13 mouse cellular contexts compared by ENCODE assay signal in the genomic region with DNA sequence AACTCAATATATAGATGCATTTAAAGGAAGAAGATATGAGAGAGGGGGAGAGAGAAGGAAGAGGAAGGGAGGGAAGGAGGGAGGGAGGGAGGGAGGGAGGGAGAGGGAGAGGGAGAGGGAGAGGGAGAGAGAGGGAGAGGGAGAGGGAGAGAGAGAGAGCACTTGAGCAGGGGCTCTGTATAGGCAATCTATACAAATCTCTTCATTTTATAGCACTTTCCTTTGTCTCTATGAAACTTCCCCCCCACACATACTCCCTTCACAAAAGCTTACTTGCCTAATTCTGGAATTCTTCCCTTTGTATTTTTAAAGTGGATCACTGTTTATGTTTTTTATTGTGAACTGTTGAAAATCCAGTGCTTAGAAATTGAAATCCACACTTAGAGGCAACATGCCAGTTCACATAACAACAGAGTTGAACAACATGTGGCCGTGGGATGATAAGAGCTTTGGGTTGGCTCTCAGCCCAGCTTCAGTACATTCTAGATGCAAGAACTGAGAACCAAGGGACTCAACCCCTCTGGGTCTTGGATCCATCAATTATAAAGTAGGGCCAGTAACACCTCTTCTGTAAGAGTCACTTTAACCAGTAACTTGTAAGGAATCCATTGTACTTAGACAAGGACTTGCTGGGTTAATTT. TPM values are rescaled to one million over a fixed set of nuclear protein-coding genes. Genes with fewer than 3 reads are reported as not detected.
DNase-seq lines count a peak whose midpoint lies in the region; ATAC-seq and TF ChIP-seq lines count a peak whose summit lies in the region.
"Had no signal": no experiment of that assay in that cellular context is flagged by ENCODE, and none has a peak within 500 bp of the region (broad histone marks: within the 10 kb centered on the region; RNA-seq: fewer than 3 reads in every experiment).

No protein-coding gene starts in this region.

- peaks cover 6 to 10% of the 10 kb centered on the region in 2 experiments for H3K4me1 ChIP-seq in MEL (ENCODE audit: control insufficient read depth in 1 of 2, insufficient read depth in 2 of 2, low read length in 2 of 2)
- peaks cover 10% of the 10 kb centered on the region; the same call in 1 of the 2 replicates for H3K4me1 ChIP-seq in heart, postnatal 0 days (ENCODE audit: control insufficient read depth, insufficient read depth)
- H3K4me1 ChIP-seq in limb, embryonic 14.5 days (ENCODE audit: control insufficient read depth, insufficient read depth, low read length): no peaks in the 10 kb centered on the region
- H3K4me1 ChIP-seq in forebrain, embryonic 13.5 days: no peaks in the 10 kb centered on the region

- H3K9me3 ChIP-seq in MEL (replicated peaks; ENCODE audit: insufficient read depth, low read length): no peaks in the 10 kb centered on the region
- no peaks in the 10 kb centered on the region for H3K9me3 ChIP-seq in heart, postnatal 0 days (replicated peaks; ENCODE audit: control insufficient read depth, low read length)
- H3K9me3 ChIP-seq in limb, embryonic 14.5 days (ENCODE audit: control insufficient read depth, low read length): no peaks in the 10 kb centered on the region
- no peaks in the 10 kb centered on the region for H3K9me3 ChIP-seq in forebrain, embryonic 13.5 days (replicated peaks)

- no peak for TF ChIP-seq POLR2A in MEL (IDR thresholded peaks at IDR 0.05; ENCODE audit: control insufficient read depth in 1 of 2, insufficient read depth in 1 of 2, low read depth in 1 of 2, low read length in 2 of 2, poor library complexity in 1 of 2)
- TF ChIP-seq POLR2A in limb, embryonic 14.5 days (IDR thresholded peaks at IDR 0.05; ENCODE audit: borderline replicate concordance, extremely low read depth, insufficient read depth, insufficient read length): no peak

- H3K36me3 ChIP-seq in MEL (ENCODE audit: control insufficient read depth in 1 of 2, insufficient read depth in 2 of 2, low read length in 2 of 2): peaks cover 0 to 24% of the 10 kb centered on the region in 2 experiments; a peak in 2 of 4 replicates
- H3K36me3 ChIP-seq in heart, postnatal 0 days (replicated peaks; ENCODE audit: control insufficient read depth, insufficient read depth, low read length): no peaks in the 10 kb centered on the region
- H3K36me3 ChIP-seq in limb, embryonic 14.5 days (ENCODE audit: control insufficient read depth, insufficient read depth, low read length): no peaks in the 10 kb centered on the region
- H3K36me3 ChIP-seq in forebrain, embryonic 13.5 days (ENCODE audit: poor library complexity, severe bottlenecking): no peaks in the 10 kb centered on the region

- no peak for ATAC-seq in heart, postnatal 0 days (ENCODE audit: insufficient read depth, low read depth)
- ATAC-seq in limb, embryonic 14.5 days (ENCODE audit: low FRiP score, low read depth): peak; percentile 60; the same call in 1 of the 2 replicates
- ATAC-seq in forebrain, embryonic 13.5 days: no peak

- H3K9ac ChIP-seq in MEL (ENCODE audit: control insufficient read depth, low read depth, low read length, poor library complexity, severe bottlenecking): no peak overlapping the region
- no peak overlapping the region for H3K9ac ChIP-seq in heart, postnatal 0 days (replicated peaks; ENCODE audit: low read depth, low read length)
- no peak overlapping the region for H3K9ac ChIP-seq in limb, embryonic 14.5 days (ENCODE audit: low read depth, low read length, severe bottlenecking)
- H3K9ac ChIP-seq in forebrain, embryonic 13.5 days: no peak overlapping the region

- H3K27ac ChIP-seq in MEL (ENCODE audit: control insufficient read depth, low read depth, low read length): peak overlapping the region; percentile 47; the same call in 1 of the 2 replicates
- no peak overlapping the region for H3K27ac ChIP-seq in heart, postnatal 0 days (ENCODE audit: low read depth)
- no peak overlapping the region for H3K27ac ChIP-seq in limb, embryonic 14.5 days (replicated peaks; ENCODE audit: low read depth, low read length)
- H3K27ac ChIP-seq in forebrain, embryonic 13.5 days: no peak overlapping the region

- DNase-seq in heart, adult 11 months: peak; percentile 90
- no peak for DNase-seq in heart, postnatal 25 days (ENCODE audit: low spot score)
- peak; percentile 91 for DNase-seq in MEL (ENCODE audit: low read depth, low spot score)
- peak; percentile 80 for DNase-seq in heart, postnatal 0 days (ENCODE audit: low spot score)
- DNase-seq in limb, embryonic 14.5 days (ENCODE audit: low spot score): peak; percentile 73
- DNase-seq in gastrocnemius, postnatal 10 days: no peak
- no peak for DNase-seq in natural killer cell, adult 2 months (ENCODE audit: low spot score in 2 of 2)
- DNase-seq: cerebellum, adult 11-12 months; thymus, postnatal 25 days had no signal

- 0% methylated on average over 1 of the region's 1 CpGs for WGBS in heart, postnatal 0 days
- 41% methylated on average over 1 of the region's 1 CpGs for WGBS in limb, embryonic 14.5 days
- WGBS in forebrain, embryonic 13.5 days: 41% methylated on average over 1 of the region's 1 CpGs

- H3K4me3 ChIP-seq in MEL (ENCODE audit: control insufficient read depth in 1 of 2, insufficient read depth in 1 of 2, low read depth in 2 of 2, low read length in 2 of 2): no peak overlapping the region
- no peak overlapping the region for H3K4me3 ChIP-seq in heart, postnatal 0 days (ENCODE audit: low read depth, low read length)
- no peak overlapping the region for H3K4me3 ChIP-seq in limb, embryonic 14.5 days (replicated peaks; ENCODE audit: low read length)
- H3K4me3 ChIP-seq in forebrain, embryonic 13.5 days: no peak overlapping the region

- TF ChIP-seq RAD21 in MEL (IDR thresholded peaks at IDR 0.05; ENCODE audit: low read depth, low read length): no peak

- intact Hi-C loops in heart, postnatal 25 days (cut with DNase I): no loop called here

- no peaks in the 10 kb centered on the region for H3K27me3 ChIP-seq in MEL (ENCODE audit: control insufficient read depth in 1 of 2, insufficient read depth in 2 of 2, low read length in 2 of 2)
- no peaks in the 10 kb centered on the region for H3K27me3 ChIP-seq in heart, postnatal 0 days (ENCODE audit: control insufficient read depth, insufficient read depth, low read length)
- H3K27me3 ChIP-seq in limb, embryonic 14.5 days (ENCODE audit: control insufficient read depth, insufficient read depth, low read length): no peaks in the 10 kb centered on the region
- no peaks in the 10 kb centered on the region for H3K27me3 ChIP-seq in forebrain, embryonic 13.5 days

- no peak overlapping the region for H3K4me2 ChIP-seq in heart, postnatal 0 days (ENCODE audit: low read depth, low read length)
- no peak overlapping the region for H3K4me2 ChIP-seq in limb, embryonic 14.5 days (replicated peaks; ENCODE audit: low read depth, low read length, severe bottlenecking)
- H3K4me2 ChIP-seq in forebrain, embryonic 13.5 days: no peak overlapping the region

- no peaks in the 10 kb centered on the region for H3K79me2 ChIP-seq in MEL (ENCODE audit: control insufficient read depth, insufficient read depth, low read length, poor library complexity)

- no peak for TF ChIP-seq CTCF in MEL (IDR thresholded peaks at IDR 0.05 in 2 of 3, conservative IDR thresholded peaks at IDR 0.05 in 1 of 3; ENCODE audit: control insufficient read depth in 1 of 3, insufficient read depth in 1 of 3, low read depth in 2 of 3, low read length in 3 of 3, poor library complexity in 1 of 3, severe bottlenecking in 1 of 3)
- no peak for TF ChIP-seq CTCF in heart, postnatal 0 days (IDR thresholded peaks at IDR 0.05; ENCODE audit: low read depth)

- peak; percentile 85 to 88 for TF ChIP-seq EP300 in MEL (IDR thresholded peaks at IDR 0.05; ENCODE audit: low read depth in 1 of 2, low read length in 2 of 2)
- no peak for TF ChIP-seq EP300 in heart, postnatal 0 days (IDR thresholded peaks at IDR 0.05; ENCODE audit: low read depth)

TF ChIP-seq in MEL, 35 proteins besides CTCF, POLR2A, EP300 and RAD21 (continues in another document):
- TF ChIP-seq SIN3A (IDR thresholded peaks at IDR 0.05; ENCODE audit: low read length) (peak; percentile 40; the same call in 1 of the 2 replicates), ETS1 (IDR thresholded peaks at IDR 0.05; ENCODE audit: low read depth, low read length) (peak; percentile 80), MAZ (IDR thresholded peaks at IDR 0.05; ENCODE audit: low read depth, low read length) (no peak), USF2 (IDR thresholded peaks at IDR 0.05; ENCODE audit: borderline replicate concordance in 1 of 2, insufficient read depth in 1 of 2, low read depth in 1 of 2, low read length in 2 of 2) (no peak), MXI1 (IDR thresholded peaks at IDR 0.05; ENCODE audit: low read depth, low read length) (peak; percentile 47; the same call in 1 of the 2 replicates), GATA1 (IDR thresholded peaks at IDR 0.05; ENCODE audit: low read depth, low read length) (peak; percentile 92), NELFE (IDR thresholded peaks at IDR 0.05; ENCODE audit: low read depth, low read length) (no peak), SMC3 (IDR thresholded peaks at IDR 0.05; ENCODE audit: low read depth, low read length) (no peak), JUND (IDR thresholded peaks at IDR 0.05; ENCODE audit: low read depth, low read length) (no peak), GABPA (IDR thresholded peaks at IDR 0.05; ENCODE audit: low read depth, low read length) (no peak), MYC (IDR thresholded peaks at IDR 0.05; ENCODE audit: low read depth, low read length) (peak; percentile 63; the same call in 1 of the 2 replicates), TAL1 (IDR thresholded peaks at IDR 0.05; ENCODE audit: low read length) (peak; percentile 55), RCOR1 (IDR thresholded peaks at IDR 0.05; ENCODE audit: low read depth, low read length) (peak; percentile 63; the same call in 1 of the 2 replicates), BHLHE40 (IDR thresholded peaks at IDR 0.05; ENCODE audit: borderline replicate concordance, low read depth, low read length) (peak; percentile 19; the same call in 1 of the 2 replicates), MAX (IDR thresholded peaks at IDR 0.05; ENCODE audit: low read length) (0 out of 2 replicates have a peak, but pooled peaks have one; percentile 12), ZKSCAN1 (IDR thresholded peaks at IDR 0.05; ENCODE audit: low read depth, low read length) (no peak), TCF12 (IDR thresholded peaks at IDR 0.05; ENCODE audit: low read depth, low read length) (peak; percentile 87)

RNA-seq across cellular contexts. Expression of a gene that starts 56.0 kb away (rescaled TPM):
- total RNA-seq in heart, postnatal 25 days (2021): not detected
- not detected in 2 replicates for total RNA-seq in MEL (2012; rRNA removed)
- not detected for polyA plus RNA-seq in MEL (2012; ENCODE audit: insufficient read depth in 1 of 2, insufficient read length in 2 of 2, low read depth in 1 of 2, low replicate concordance in 2 of 2, missing spikeins in 1 of 2)
- not detected in 2 replicates for total RNA-seq in heart, postnatal 0 days (2014; rRNA removed; ENCODE audit: low replicate concordance)
- not detected in 2 replicates for polyA plus RNA-seq in heart, postnatal 0 days (2015; fragmentation: Nextera tagmentation; extraction: Ambion mirVana)
- polyA plus RNA-seq in limb, embryonic 14.5 days (2012; rRNA removed): not detected in 2 replicates
- not detected in 2 replicates for polyA plus RNA-seq in limb, embryonic 14.5 days (2014; fragmentation: Nextera tagmentation; extraction: Ambion mirVana)
- total RNA-seq in gastrocnemius, postnatal 10 days (2021): not detected
- not detected in 2 replicates for polyA plus RNA-seq in forebrain, embryonic 13.5 days (2015; fragmentation: Nextera tagmentation; extraction: Ambion mirVana)
- total RNA-seq: gastrocnemius, adult 18-20 months had no signal
- polyA plus RNA-seq: limb, embryonic 11.5 days; neural tube, embryonic 11.5 days had no signal

Comparison
In these comparisons a context has a peak if more than half of its experiments do, and no peak if none do; other contexts are left out.
1. DNase-seq: peak in heart, adult 11 months (single experiment), MEL (single experiment), heart, postnatal 0 days (single experiment) and limb, embryonic 14.5 days (single experiment); none in heart, postnatal 25 days (single experiment), gastrocnemius, postnatal 10 days (single experiment) and natural killer cell, adult 2 months (0 of 2).